Mouse (Mus musculus) stomach, postnatal 0 days (tissue): ENCODE measurements around the gene Klf12.

Experiments used
- CTCF ChIP-seq: IDR thresholded peaks from 2 replicates; pipeline ENCODE4 v1.5.1; 2016; ENCODE audit warnings: antibody characterized with exemption, low read depth, mild to moderate bottlenecking, moderate library complexity
- EP300 ChIP-seq: optimal IDR thresholded peaks from 2 replicates; pipeline ENCODE3; 2016; ENCODE audit warnings: antibody characterized with exemption

DNA sequence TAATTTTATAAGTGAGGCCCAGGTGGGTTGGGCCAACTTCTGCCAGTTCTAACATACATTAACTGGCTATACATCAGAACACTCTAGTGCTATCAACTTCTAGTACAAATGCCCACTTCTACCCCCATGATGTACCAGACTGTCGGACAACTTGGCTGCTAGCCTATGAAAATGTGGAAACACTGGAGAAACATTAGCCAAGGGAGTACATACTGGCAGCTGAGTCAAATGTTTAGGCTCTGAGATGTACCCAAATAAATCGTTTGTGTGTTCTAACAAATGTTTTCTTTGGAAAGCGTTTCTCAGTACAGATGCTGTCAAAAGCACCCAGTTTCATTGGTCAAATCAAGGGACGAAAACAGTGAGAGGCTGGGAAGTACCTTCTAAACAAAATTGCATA, 152.0 kb downstream of the Klf12 start:
- TF ChIP-seq EP300 = no peak
- TF ChIP-seq CTCF = no peak
